Mouse (Mus musculus) liver, postnatal 0 days (tissue): ENCODE measurements at regions not wholly inside any gene's neighbourhood (a gene's known extent, or its start where the extent isn't known, plus 50 kb on each side); places are given as distances from the start of the nearest gene placed in this dataset.
A peak's percentile ranks its signal among the peaks of the same experiment; 100 is the strongest.

Experiments used
- ATAC-seq: fragments of 200-750 bp; cut with Nextera tagmentation; 2 replicates; pipeline ENCODE4 v1.8.0; 2017; ENCODE audit warnings: mild to moderate bottlenecking, moderate library complexity
- DNase-seq: peaks from one replicate; pipeline ENCODE4 v3.0.0-alpha.2; 2016
- H3K27ac ChIP-seq: fragments of 300-500 bp; sonication (generic); 2 replicates; pipeline ENCODE4 v1.5.1; 2014; ENCODE audit warnings: antibody characterized with exemption, moderate library complexity, mild to moderate bottlenecking, low read depth
- H3K27me3 ChIP-seq: fragments of 300-500 bp; sonication (generic); 2 replicates; pipeline ENCODE4 v1.6.1; 2014; ENCODE audit warnings: low read length, control low read depth, mixed read lengths; ENCODE audit not compliant: insufficient read depth
- H3K36me3 ChIP-seq: fragments of 300-500 bp; sonication (generic); replicated peaks from 2 replicates; pipeline ENCODE4 v1.6.1; 2014; ENCODE audit warnings: mild to moderate bottlenecking, control low read depth, low read length, moderate library complexity, mixed read lengths; ENCODE audit not compliant: insufficient read depth
- H3K4me1 ChIP-seq: fragments of 300-500 bp; sonication (generic); 2 replicates; pipeline ENCODE4 v1.6.1; 2014; ENCODE audit warnings: antibody characterized with exemption, mild to moderate bottlenecking, control low read depth; ENCODE audit not compliant: insufficient read depth
- H3K4me2 ChIP-seq: fragments of 300-500 bp; sonication (generic); 2 replicates; pipeline ENCODE4 v1.6.1; 2014; ENCODE audit warnings: low read depth, mild to moderate bottlenecking, low read length, moderate library complexity, mixed read lengths
- H3K4me3 ChIP-seq: fragments of 300-500 bp; sonication (generic); 2 replicates; pipeline ENCODE4 v1.5.1; 2014; ENCODE audit warnings: low read depth, low read length
- H3K9ac ChIP-seq: fragments of 300-500 bp; sonication (generic); replicated peaks from 2 replicates; pipeline ENCODE4 v1.6.1; 2014; ENCODE audit warnings: mild to moderate bottlenecking, moderate library complexity
- H3K9me3 ChIP-seq: fragments of 300-500 bp; sonication (generic); 2 replicates; pipeline ENCODE4 v1.6.1; 2016; ENCODE audit warnings: mild to moderate bottlenecking, control low read depth, low read length, mixed read lengths
- CTCF ChIP-seq: sonication (generic); IDR thresholded peaks from 2 replicates; pipeline ENCODE4 v1.5.1; 2016; ENCODE audit warnings: antibody characterized with exemption, low read depth
- EP300 ChIP-seq: IDR thresholded peaks from 2 replicates; pipeline ENCODE4 v1.6.1; 2016; ENCODE audit warnings: antibody characterized with exemption, low read depth, mild to moderate bottlenecking
- WGBS: fragments of 180-500 bp; shearing (Covaris S2); extraction: QIAGEN DNeasy Blood & Tissue Kit; methylation state at CpG from one replicate; pipeline ENCODE4 v1.1.7; 2014; ENCODE audit not compliant: insufficient replicate concordance; 5-methylcytosine and 5-hydroxymethylcytosine counted together

GRCm38 (mm10) chr7:137595567-137595966, 158.2 kb downstream of the Glrx3 start:
- Histone ChIP-seq H3K4me1 (no peaks in the 10 kb centered on the region), H3K9me3 (no peaks in the 10 kb centered on the region), H3K9ac (no peak overlapping the region), H3K4me3 (no peak overlapping the region), H3K36me3 (no peaks in the 10 kb centered on the region), H3K27ac (no peak overlapping the region), H3K27me3 (no peaks in the 10 kb centered on the region), H3K4me2 (no peak overlapping the region)
- DNase-seq (no peak), ATAC-seq (no peak)
- WGBS, result 56% methylated on average over 4 of the region's 4 CpGs
- TF ChIP-seq EP300 (no peak), CTCF (no peak)

- ATAC-seq (no peak), DNase-seq (no peak)
Measured at GRCm38 (mm10) chr7:137596161-137596560, 158.7 kb downstream of the Glrx3 start.

GRCm38 (mm10) chr7:137603039-137603438, 165.6 kb downstream of the Glrx3 start:
- Histone ChIP-seq H3K4me1 (no peaks in the 10 kb centered on the region), H3K27ac (no peak overlapping the region), H3K9me3 (no peaks in the 10 kb centered on the region), H3K4me3 (no peak overlapping the region), H3K4me2 (no peak overlapping the region), H3K36me3 (no peaks in the 10 kb centered on the region), H3K27me3 (no peaks in the 10 kb centered on the region), H3K9ac (no peak overlapping the region)
- TF ChIP-seq EP300 (no peak), CTCF (peak; percentile 78)
- ATAC-seq (no peak), DNase-seq (peak; percentile 63)
- 10% methylated on average over 8 of the region's 8 CpGs for WGBS

More at GRCm38 (mm10) chr7:137596161-137596560, 158.7 kb downstream of the Glrx3 start:
- no peaks in the 10 kb centered on the region for H3K9me3 ChIP-seq
- no peak overlapping the region for H3K27ac ChIP-seq
- no peaks in the 10 kb centered on the region for H3K36me3 ChIP-seq
- no peak overlapping the region for H3K4me2 ChIP-seq
- H3K4me3 ChIP-seq, result no peak overlapping the region
- H3K27me3 ChIP-seq, result no peaks in the 10 kb centered on the region
- no peaks in the 10 kb centered on the region for H3K4me1 ChIP-seq
- TF ChIP-seq CTCF, result no peak
- TF ChIP-seq EP300, result no peak
- 44% methylated on average over 7 of the region's 7 CpGs for WGBS
- no peak overlapping the region for H3K9ac ChIP-seq

- H3K9me3 ChIP-seq, result no peaks in the 10 kb centered on the region
- no peak overlapping the region for H3K4me3 ChIP-seq
- WGBS, result 57% methylated on average over 6 of the region's 6 CpGs
- no peak for ATAC-seq
- no peaks in the 10 kb centered on the region for H3K4me1 ChIP-seq
- no peak overlapping the region for H3K9ac ChIP-seq
- no peak overlapping the region for H3K4me2 ChIP-seq
- TF ChIP-seq EP300, result no peak
- TF ChIP-seq CTCF, result no peak
- H3K36me3 ChIP-seq, result no peaks in the 10 kb centered on the region
- DNase-seq, result no peak
- no peak overlapping the region for H3K27ac ChIP-seq
- H3K27me3 ChIP-seq, result no peaks in the 10 kb centered on the region
Measured at GRCm38 (mm10) chr7:137609752-137610151, 172.3 kb downstream of the Glrx3 start.

- H3K4me1 ChIP-seq, result no peaks in the 10 kb centered on the region
- no peaks in the 10 kb centered on the region for H3K9me3 ChIP-seq
- 66% methylated on average over 6 of the region's 6 CpGs for WGBS
- H3K27me3 ChIP-seq, result no peaks in the 10 kb centered on the region
- H3K9ac ChIP-seq, result no peak overlapping the region
- ATAC-seq, result no peak
- no peak overlapping the region for H3K4me3 ChIP-seq
- no peak overlapping the region for H3K4me2 ChIP-seq
- no peak for DNase-seq
- no peak overlapping the region for H3K27ac ChIP-seq
- no peak for TF ChIP-seq CTCF
- no peaks in the 10 kb centered on the region for H3K36me3 ChIP-seq
Measured at GRCm38 (mm10) chr7:137611363-137611762, 173.9 kb downstream of the Glrx3 start.

GRCm38 (mm10) chr7:137611891-137612522, 174.6 kb downstream of the Glrx3 start:
- ATAC-seq (no peak), DNase-seq (no peak)
- H3K4me2 ChIP-seq, result no peak overlapping the region
- H3K9ac ChIP-seq, result no peak overlapping the region
- no peaks in the 10 kb centered on the region for H3K4me1 ChIP-seq
- H3K4me3 ChIP-seq, result no peak overlapping the region
- H3K27ac ChIP-seq, result no peak overlapping the region
- no peaks in the 10 kb centered on the region for H3K9me3 ChIP-seq
- TF ChIP-seq EP300 (no peak), CTCF (no peak)
- WGBS, result 62% methylated on average over 7 of the region's 7 CpGs
- H3K27me3 ChIP-seq, result no peaks in the 10 kb centered on the region
- no peaks in the 10 kb centered on the region for H3K36me3 ChIP-seq
